Mouse (Mus musculus) G1E (cell line): Measurements from ENCODE around the gene Polr1e. TPM values are rescaled to one million over a fixed set of nuclear protein-coding genes. Genes with fewer than 3 reads are reported as not detected.
"Not testable (repeated sequence)": the region's sequence is repeated elsewhere in the genome, so short reads cannot be mapped to it uniquely, and the experiment has no call there.

ENCODE experiments used
- ATAC-seq: 2 replicates; pipeline ENCODE4 v1.8.0; 2016; ENCODE audit warnings: mild to moderate bottlenecking; ENCODE audit not compliant: insufficient number of reproducible peaks, poor library complexity, low FRiP score, severe bottlenecking; ENCODE audit errors: extremely low read depth
- DNase-seq: peaks from one replicate; pipeline ENCODE4 v3.0.0; 2012; ENCODE audit warnings: low spot score
- H3K27me3 ChIP-seq: 2 replicates; pipeline ENCODE4 v1.6.1; 2012; ENCODE audit warnings: mild to moderate bottlenecking, low read length, inconsistent platforms; ENCODE audit not compliant: insufficient read depth
- H3K36me3 ChIP-seq: replicated peaks from 2 replicates; pipeline ENCODE3; 2012; ENCODE audit warnings: mild to moderate bottlenecking, inconsistent platforms
- H3K4me1 ChIP-seq: 2 replicates; pipeline ENCODE4 v1.6.1; 2012; ENCODE audit warnings: low read depth, low read length, inconsistent platforms, mixed read lengths; ENCODE audit not compliant: insufficient read depth
- H3K4me3 ChIP-seq: 2 replicates; pipeline ENCODE4 v1.5.1; 2012; ENCODE audit warnings: low read depth, mild to moderate bottlenecking, inconsistent platforms, low read length, moderate library complexity, mixed read lengths
- H3K9me3 ChIP-seq: replicated peaks from 2 replicates; pipeline ENCODE4 v1.6.1; 2012; ENCODE audit warnings: inconsistent platforms
- CTCF ChIP-seq: IDR thresholded peaks from 2 replicates; pipeline ENCODE4 v1.5.1; 2012; ENCODE audit warnings: low read depth, low read length, inconsistent platforms, mixed read lengths
- GATA1 ChIP-seq: IDR thresholded peaks from 2 replicates; pipeline ENCODE4 v1.6.1; 2012; ENCODE audit warnings: borderline replicate concordance, low read length, inconsistent platforms, mixed read lengths
- GATA2 ChIP-seq: IDR thresholded peaks from 2 replicates; pipeline ENCODE4 v1.6.1; 2012; ENCODE audit warnings: low read depth, low read length, inconsistent platforms, borderline replicate concordance
- POLR2AphosphoS5 ChIP-seq: IDR thresholded peaks from 2 replicates; pipeline ENCODE4 v1.6.1; 2012; ENCODE audit warnings: low read depth, low read length, inconsistent platforms; ENCODE audit not compliant: insufficient replicate concordance
- TAL1 ChIP-seq: conservative IDR thresholded peaks from 2 replicates; pipeline ENCODE4 v1.6.1; 2012; ENCODE audit warnings: low read depth, low read length, inconsistent platforms, mixed read lengths
- polyA plus RNA-seq: library from polyadenylated mRNA; stranded (reverse); fragments of >175 nt; gene quantifications from 2 replicates; pipeline ENCODE4 v1.2.3, GENCODE M21; 2012
- total RNA-seq, 2 experiments: library from RNA; stranded (forward) in 1 of 2; stranded (reverse) in 1 of 2; fragments of 200-1000 nt in 1 of 2; fragments of >200 nt in 1 of 2; fragmentation: Nextera tagmentation in 1 of 2; gene quantifications; 2 replicates each; pipeline ENCODE4 v1.2.3; 2014 to 2017

Gene Polr1e
- total and polyA plus RNA-seq, 3 experiments = 9.2 to 31.7 (median 21.4) TPM

- ATAC-seq (no peak), DNase-seq (no peak)
- Histone ChIP-seq H3K4me1 (peaks cover 49% of the 10 kb centered on the region), H3K4me3 (peak overlapping the region; percentile 90), H3K9me3 (no peaks in the 10 kb centered on the region), H3K36me3 (peaks cover 53% of the 10 kb centered on the region), H3K27me3 (no peaks in the 10 kb centered on the region)
- TF ChIP-seq GATA1 = no peak
- TF ChIP-seq GATA2 = no peak
- TF ChIP-seq TAL1 = no peak
- TF ChIP-seq CTCF = no peak
- TF ChIP-seq POLR2AphosphoS5 = no peak
These were observed 35.8 kb upstream of the Polr1e start for GRCm38 (mm10) chr4:44982440-44983130.

- Histone ChIP-seq H3K9me3 (no peaks in the 10 kb centered on the region), H3K36me3 (peaks cover 59% of the 10 kb centered on the region), H3K4me1 (peaks cover 47% of the 10 kb centered on the region), H3K4me3 (peak overlapping the region; percentile 90), H3K27me3 (no peaks in the 10 kb centered on the region)
- ATAC-seq = no peak
- TF ChIP-seq GATA1 = no peak
- TF ChIP-seq TAL1 = no peak
- no peak for TF ChIP-seq CTCF
- TF ChIP-seq POLR2AphosphoS5 = no peak
- TF ChIP-seq GATA2 = no peak
- DNase-seq = no peak
These were observed 35.1 kb upstream of the Polr1e start for GRCm38 (mm10) chr4:44983131-44983740.

GRCm38 (mm10) chr4:44990560-44990959 lies 27.8 kb upstream of the Polr1e start:
- DNase-seq = no peak
- Histone ChIP-seq H3K36me3 (peaks cover 89% of the 10 kb centered on the region), H3K27me3 (no peaks in the 10 kb centered on the region), H3K4me1 (peaks cover 30% of the 10 kb centered on the region), H3K4me3 (no peak overlapping the region), H3K9me3 (no peaks in the 10 kb centered on the region)
- no peak for ATAC-seq
- TF ChIP-seq POLR2AphosphoS5 = no peak
- TF ChIP-seq GATA2 = no peak
- no peak for TF ChIP-seq GATA1
- TF ChIP-seq CTCF = no peak
- no peak for TF ChIP-seq TAL1

GRCm38 (mm10) chr4:44992330-44992729 lies 26.1 kb upstream of the Polr1e start:
- H3K4me3 ChIP-seq, ATAC-seq, DNase-seq, H3K27me3 ChIP-seq, H3K9me3 ChIP-seq: not testable (repeated sequence)
- Histone ChIP-seq H3K36me3 (peaks cover 84% of the 10 kb centered on the region), H3K4me1 (peaks cover 31% of the 10 kb centered on the region)

GRCm38 (mm10) chr4:44993179-44993578 lies 25.2 kb upstream of the Polr1e start:
- H3K9me3 ChIP-seq, ATAC-seq, H3K27me3 ChIP-seq, H3K4me3 ChIP-seq, DNase-seq: not testable (repeated sequence)
- peaks cover 38% of the 10 kb centered on the region for H3K4me1 ChIP-seq
- H3K36me3 ChIP-seq = peaks cover 82% of the 10 kb centered on the region

- DNase-seq (peak; percentile 34), ATAC-seq (peak; percentile 45)
- peaks cover 39% of the 10 kb centered on the region for H3K4me1 ChIP-seq
- no peaks in the 10 kb centered on the region for H3K27me3 ChIP-seq
- H3K4me3 ChIP-seq = peak overlapping the region; percentile 36; the same call in 1 of the 2 replicates
- peaks cover 76% of the 10 kb centered on the region for H3K36me3 ChIP-seq
- TF ChIP-seq CTCF = no peak
- TF ChIP-seq POLR2AphosphoS5 = no peak
- peak; percentile 77 for TF ChIP-seq TAL1
- no peak for TF ChIP-seq GATA1
- TF ChIP-seq GATA2 = no peak
- H3K9me3 ChIP-seq = no peaks in the 10 kb centered on the region
These were observed 24.5 kb upstream of the Polr1e start for GRCm38 (mm10) chr4:44993847-44994246.

GRCm38 (mm10) chr4:44994776-44995175 lies 23.6 kb upstream of the Polr1e start:
- Histone ChIP-seq H3K4me3 (no peak overlapping the region), H3K36me3 (peaks cover 67% of the 10 kb centered on the region), H3K9me3 (no peaks in the 10 kb centered on the region), H3K27me3 (no peaks in the 10 kb centered on the region), H3K4me1 (peaks cover 36% of the 10 kb centered on the region)
- DNase-seq (no peak), ATAC-seq (no peak)
- no peak for TF ChIP-seq GATA1
- TF ChIP-seq CTCF = no peak
- TF ChIP-seq GATA2 = no peak
- no peak for TF ChIP-seq TAL1
- no peak for TF ChIP-seq POLR2AphosphoS5
